Mouse (Mus musculus): ENCODE results near the gene Morc4.
A peak's percentile ranks its signal among the peaks of the same experiment; 100 is the strongest.

The Morc4 gene

DNA sequence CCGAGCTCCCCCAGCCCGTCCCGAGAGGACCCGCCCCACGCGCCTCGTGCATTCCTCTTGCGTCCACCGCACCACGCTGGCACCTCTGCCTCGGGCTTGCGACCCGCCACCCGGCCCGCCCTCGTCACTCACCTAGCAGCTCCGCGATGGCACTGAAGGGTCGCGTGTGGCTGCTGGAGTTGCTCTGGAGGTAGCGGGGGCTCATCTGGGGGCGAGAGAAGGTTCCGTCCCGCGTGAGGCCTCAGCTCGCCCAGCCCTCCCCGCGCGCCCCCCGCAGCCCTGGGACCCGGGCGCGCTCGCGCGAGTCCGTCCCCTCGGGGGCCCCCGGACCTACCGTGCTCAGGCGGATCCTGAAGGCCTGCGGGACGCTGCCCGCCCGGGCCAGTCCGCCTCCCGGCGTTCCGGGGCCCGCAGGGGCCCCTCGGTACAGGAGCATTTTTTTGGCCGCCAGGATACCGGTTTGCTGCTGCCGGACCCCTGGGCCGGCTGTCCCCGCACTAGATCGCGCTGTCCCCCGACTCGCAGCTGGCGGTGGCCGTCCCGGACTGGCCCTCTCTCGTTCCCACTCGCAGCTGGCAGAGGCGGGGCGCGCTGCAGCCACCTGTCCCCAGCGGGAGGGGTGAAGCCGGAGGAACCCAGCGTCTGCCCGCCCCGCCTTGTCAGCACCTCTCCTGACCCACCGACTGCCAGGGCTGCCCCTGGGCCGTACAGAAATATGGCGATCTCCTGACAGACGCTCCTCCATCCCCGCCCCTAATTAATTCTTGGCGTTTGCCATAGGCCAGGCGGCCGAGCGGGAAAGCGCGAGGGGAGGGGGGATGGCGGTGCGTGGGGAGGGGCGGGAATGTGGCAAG is at the start of gene Morc4:
Gene Morc4, minus strand, starts transcription at position 740 of the 854 bp plus-strand sequence.
- DNase-seq = peak; percentile 57 to 75

DNA sequence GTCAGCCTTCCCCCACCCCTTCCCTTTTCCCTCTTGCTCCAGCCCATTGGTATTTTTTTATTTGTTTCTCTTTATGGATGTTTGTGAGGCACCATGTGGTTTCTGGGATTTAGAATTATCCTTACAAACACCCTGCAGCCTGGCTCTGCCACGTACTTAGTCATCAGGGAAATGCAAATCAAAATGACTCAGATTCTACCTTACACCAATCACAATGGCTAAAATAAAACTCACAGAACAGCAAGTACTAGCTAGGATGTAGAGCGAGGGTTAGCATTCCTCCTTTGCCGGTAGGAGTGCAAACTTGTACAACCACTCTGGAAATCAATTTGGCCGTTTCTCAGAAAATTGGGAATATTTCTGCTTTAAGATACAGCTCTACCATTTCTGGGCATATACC is 49.1 kb upstream of the Morc4 start:
- DNase-seq = no peak

DNA sequence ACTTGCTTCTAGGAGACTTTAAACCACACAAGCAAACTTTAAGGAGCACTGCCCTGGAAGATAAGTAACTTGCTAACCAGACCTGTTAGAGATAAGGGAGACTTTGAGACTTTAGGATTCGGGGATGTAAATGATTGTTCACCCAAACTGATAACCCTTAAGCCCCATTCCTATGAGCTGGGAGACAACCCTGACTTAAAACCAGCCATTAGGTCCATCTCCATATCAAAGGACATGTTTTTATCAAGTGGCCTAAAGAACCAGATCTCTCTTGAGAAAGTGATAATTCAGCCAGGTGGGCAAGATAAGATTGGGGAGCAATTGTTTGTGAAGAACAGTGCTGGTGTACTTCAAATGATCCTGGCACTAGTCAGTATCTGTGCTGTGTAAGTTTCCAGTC is 19.9 kb upstream of the Morc4 start:
- no peak for DNase-seq

DNA sequence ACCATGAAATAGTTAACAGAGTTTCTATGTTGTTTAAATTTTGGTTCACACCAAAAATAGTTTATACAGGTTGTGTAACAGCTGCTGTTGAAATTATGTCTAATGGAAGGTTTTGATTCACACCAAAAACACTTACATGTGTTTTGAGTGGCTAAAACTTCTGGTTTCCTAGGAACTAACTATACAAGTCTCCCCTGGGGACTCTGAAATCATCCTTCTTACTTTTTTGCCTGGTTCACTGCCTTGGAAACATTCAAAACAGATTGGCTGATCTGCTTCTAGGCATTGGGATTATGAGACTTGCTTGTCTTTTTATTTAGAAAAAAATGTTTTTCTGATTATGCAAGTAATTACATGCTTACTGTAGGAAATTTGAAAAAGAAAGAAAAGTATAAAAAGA is 11.7 kb upstream of the Morc4 start:
- DNase-seq = no peak

DNA sequence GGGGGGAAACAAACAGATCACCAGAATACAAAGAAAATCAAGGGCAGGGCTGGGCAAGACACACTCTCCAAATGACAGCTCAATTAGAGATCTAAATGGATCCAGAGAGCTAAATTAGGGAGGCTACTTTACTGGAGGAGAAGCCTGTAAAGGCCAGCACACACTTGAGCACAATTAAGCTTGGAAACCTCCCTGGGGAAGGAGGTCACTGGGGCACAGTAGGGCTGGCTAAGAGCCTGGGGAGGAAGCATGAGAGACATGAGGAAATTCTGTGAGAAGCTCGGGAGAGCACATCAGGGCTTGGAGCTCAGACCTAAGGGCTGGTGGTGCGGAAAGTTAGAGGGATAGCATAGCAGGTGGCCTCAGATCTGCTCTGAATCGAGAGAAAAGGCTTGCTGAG is 6.5 kb upstream of the Morc4 start:
- DNase-seq = no peak

DNA sequence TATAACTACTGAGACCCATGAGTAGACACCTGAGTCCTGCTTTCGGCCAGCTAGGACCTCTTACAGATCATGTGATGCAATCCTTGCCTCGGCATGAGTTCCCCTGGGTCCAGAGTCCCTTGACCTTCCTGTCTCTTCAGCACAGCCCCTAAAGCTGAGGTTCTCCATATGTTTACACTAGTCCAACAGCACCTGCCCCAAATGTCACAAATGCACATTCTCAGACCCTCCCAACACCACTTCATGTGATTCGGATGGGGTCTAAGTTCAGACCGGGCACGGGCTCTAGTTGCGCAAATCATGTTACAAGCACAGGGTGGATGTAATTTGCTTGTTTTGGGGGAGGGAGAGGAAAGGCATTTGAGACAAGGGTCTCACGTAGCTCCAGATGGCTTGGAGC is 5.6 kb upstream of the Morc4 start:
- no peak for DNase-seq

DNA sequence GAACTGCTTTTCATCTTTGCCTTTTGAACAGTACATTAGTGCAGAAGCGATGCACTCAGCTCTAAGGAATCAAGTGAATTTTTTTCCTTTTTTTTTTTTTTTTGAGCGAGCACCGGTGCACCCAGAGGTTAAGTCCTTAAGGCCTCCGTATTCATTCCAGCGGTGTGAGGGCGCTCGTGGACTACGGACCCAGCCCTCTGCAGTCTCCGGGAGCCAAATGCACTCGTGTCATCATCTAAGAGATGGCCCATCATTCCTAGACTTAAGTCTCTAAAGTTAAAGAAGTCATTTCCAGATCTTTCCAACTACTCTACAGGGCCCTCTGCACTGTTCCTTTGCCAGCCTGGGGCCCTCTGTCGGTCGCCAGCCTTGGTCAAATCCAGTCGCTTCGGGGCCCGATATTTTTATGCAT is 1.2 kb downstream of the Morc4 start:
- DNase-seq = peak; percentile 8 to 12

DNA sequence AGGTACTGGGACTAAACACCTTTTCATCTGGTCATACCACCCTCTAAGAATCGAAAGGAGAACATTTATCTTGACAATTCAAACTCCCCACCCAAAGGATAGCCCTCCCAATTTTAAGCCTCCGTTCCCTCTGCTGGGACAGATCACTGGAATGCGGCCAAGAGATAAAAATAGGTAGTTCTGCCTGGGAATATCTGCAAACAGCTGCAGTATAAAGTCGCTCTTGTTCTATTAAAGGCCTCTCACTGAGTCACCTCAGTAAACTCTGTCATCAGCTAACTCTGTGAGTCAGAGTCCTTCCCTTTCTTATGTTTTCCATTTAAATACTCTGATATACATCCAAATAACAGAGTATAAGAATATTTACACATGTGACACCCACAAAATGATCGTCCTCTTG is 12.1 kb downstream of the Morc4 start:
- DNase-seq = no peak

DNA sequence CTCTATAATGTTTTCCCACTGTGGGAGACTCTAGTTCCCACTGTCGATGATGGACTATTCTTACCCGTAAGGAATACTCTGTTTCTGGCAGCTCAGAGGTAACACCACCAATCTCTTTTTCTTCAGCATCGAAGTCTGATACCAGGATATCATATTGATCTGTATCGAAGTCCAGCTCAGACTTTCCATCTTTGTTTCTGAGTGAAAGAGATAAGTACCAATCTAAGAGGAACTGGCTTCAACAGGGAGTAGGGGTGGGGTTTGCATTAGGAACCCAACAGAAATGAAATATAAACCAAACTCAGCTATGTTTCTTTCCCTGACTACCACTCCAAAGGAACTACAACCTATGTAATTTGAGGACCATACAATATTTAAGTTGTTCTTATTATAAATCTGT is 16.7 kb downstream of the Morc4 start:
- DNase-seq = no peak

DNA sequence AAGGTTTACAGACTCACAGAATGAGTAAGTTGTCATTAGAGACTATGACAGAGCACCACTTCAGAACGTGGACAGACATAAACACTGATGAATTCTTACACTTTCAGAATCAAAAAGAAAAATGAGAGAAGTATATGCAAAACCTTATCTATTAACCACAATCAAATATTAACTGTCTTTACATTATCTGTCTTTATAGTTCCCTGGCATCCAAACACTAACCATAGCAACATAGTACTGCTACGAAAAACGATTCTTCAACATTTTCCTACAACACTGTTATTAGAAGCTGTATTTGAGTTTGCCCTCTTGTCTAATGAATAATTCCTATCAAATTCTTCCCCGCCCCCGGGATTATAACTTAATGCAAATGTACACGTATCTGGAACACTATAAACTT is 30.4 kb downstream of the Morc4 start:
- no peak for DNase-seq

DNA sequence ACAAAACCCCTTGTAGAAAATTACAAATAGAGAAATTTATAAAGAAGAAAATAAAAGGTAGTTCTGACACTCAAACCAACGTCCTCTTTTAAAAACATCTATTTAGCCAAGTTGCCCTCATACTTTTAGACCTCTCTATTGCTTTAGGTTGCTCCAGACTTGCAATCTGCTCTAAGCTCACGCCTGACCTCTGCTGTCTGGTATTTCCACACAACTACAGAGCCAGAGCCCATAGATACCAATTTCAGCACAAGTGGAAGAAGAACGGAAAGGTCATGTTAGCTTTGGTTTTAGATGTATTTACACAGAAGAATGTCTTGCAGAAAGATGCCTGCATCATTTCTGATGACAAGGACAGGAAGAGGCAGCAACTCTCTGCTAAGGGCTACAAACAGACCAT is 32.4 kb downstream of the Morc4 start:
- peak in 1 of 2 experiments; percentile 4 for DNase-seq

DNA sequence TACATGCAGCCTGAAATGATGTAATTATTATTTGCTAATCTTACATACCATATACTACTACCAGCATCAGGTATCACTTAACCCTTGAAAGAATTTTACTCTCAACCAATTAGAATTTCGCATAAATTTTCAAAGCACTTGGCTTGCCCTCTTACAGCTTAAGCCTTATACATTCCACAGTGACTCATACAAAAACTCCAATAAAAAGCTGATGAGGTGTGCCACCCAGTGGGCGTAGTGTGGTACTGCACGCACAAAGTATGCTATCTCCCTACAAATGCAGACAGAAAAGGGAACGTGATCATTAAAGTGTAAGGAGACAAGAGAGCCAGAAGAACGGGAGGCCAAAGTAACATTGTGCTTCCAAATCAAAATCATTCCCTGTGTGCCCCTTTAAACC is 39.0 kb downstream of the Morc4 start:
- peak; percentile 56 to 69 for DNase-seq

DNA sequence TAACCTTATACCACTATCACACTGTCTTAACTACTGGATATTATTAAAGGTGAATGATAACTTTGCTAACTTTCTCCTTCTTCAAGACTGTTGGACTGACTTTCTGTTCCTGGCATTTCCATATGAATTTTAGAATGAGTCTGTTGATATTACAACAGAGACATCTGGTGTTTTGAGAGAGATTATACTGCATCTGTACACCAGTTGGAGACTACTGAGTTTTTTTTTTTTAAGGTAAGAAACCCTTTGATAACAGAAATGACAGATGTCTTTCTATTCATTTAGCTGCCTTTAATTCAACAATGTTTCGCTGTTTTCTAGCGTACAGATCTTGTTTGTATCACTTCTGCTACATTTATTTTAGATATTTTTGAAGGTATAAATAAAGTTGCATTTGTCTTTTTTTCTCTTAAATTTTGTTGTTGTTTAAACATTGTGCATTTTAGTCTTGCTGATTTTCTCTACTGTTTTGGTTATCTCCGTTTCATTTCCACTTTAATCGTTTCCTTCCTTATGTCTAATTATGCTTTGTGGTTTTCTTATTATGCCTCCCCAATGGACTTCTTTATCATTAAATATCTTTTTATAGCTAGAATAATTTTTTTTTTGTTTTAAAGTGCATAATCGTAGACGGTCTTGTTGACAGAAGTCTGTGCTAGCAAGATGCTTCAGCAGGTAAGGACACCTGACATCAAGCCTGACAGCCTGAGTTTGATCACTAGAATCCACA is 42.9 kb downstream of the Morc4 start:
- DNase-seq = no peak

DNA sequence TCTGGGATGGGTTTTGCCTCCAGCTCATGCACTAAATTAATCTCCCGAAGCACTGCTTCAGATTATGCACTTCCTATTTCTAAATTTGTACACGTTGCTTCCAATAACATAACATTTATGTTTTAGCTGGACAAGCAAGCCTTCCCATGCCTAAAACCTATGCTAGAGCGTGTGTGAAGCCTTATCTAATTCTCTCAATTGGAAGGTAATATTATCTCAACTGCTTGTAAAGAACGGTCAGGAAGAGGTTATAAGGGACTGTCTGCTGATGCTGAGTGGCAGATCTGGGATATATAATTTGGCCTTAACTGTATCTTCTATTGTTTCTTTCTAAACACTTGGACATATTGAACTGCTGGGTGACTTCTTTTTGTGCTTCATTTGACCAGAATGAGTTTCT is 44.6 kb downstream of the Morc4 start:
- DNase-seq = no peak

DNA sequence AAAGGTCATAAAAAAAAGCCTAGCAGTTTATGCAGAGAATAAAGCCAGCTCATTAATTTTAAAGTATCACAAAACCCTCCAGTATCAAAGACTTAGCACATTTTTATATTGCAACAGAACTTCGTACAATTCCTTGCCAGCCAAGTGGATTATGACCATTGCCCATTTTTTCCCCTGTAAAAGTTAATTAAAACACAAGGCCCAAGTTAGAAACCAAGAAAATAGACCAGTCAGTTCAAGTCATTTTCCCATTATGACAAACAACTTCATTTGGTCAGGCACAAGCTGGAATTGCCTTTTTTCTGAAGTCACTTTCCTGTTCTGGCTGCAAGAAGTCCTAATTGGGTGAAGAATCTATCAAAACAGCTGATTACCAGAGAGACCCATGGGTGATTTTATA is 46.1 kb downstream of the Morc4 start:
- no peak for DNase-seq

DNA sequence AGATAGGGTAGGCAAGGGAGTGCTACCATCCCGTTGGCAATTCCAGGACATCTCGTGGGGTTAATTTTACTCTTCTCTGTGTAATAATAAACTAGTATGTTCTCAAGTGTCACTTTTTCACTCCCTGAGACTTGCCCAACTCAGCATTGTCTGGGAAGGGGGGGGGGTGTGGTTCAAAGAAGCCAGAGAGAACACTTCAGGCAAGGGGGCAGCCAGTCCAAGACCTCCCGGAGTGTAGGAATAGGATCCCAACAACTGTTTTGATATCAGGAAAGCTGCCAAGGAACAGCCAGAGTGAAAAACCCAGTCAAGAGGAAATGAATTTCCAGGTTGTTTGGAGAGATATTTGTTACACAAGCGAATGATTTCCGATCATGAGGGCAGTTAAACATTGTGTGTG is 56.3 kb downstream of the Morc4 start:
- DNase-seq = no peak

DNA sequence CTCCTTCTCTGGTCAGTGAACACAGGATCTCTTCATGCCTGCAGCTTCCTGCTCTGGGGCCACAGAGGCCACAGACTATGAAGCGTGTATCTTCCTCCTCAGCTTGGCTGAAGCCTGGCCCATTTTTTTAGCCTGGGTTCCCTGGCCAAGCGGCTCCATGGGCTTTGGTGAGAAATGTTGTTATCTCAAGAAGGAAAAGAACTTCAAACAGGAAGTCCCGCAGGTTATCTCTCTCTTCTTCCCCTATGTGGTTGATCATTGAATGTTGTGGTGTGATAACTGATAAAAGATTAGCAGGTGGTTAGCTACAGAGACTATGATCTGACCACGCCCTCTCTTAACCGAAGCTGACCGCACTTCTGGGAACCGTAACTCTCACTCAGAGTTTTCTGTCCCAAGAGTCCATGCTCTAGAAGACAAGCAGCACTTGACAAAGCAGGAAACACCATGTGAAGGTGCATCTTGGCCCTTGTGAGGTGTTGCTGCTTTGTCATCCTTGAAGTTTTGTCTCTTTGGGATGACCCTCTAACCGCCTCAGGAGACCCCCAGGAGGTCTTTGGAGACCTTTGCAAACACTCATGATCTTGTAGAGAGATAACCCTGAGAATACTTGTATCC is 57.4 kb downstream of the Morc4 start:
- no peak for DNase-seq

DNA sequence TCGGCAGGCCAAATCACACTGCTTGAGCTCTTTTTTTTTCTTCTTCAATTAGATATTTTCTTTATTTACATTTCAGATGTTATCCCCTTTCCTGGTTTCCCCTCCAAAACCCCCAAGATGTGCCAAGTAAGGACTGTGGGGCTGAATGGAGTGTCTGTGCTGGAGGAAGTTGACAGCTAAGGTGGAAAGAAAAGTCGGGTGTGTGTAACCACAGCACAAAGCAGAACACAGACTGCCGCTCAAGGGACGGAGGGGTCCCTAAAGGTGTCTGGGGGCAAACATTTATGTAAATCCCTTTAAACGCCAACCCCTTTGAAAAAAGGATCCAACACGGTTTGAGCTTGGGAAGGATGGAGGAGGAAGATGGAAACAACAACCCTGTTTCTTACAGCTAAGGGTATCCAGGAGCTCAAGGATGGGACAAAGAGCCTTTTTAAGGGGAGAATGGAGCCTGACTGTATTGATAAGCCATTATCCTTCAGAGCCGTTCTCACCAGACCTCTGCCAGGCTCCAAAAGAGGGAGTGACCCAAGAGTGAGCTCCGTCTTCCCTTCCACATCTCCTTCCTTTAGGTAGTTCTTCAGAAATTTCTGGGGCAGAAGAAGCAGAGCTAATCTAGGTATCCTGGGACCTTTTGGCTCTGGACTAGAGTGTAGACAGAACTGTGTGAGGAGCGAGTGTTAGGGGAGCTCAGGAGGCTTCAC is 58.0 kb downstream of the Morc4 start:
- no peak for DNase-seq

DNA sequence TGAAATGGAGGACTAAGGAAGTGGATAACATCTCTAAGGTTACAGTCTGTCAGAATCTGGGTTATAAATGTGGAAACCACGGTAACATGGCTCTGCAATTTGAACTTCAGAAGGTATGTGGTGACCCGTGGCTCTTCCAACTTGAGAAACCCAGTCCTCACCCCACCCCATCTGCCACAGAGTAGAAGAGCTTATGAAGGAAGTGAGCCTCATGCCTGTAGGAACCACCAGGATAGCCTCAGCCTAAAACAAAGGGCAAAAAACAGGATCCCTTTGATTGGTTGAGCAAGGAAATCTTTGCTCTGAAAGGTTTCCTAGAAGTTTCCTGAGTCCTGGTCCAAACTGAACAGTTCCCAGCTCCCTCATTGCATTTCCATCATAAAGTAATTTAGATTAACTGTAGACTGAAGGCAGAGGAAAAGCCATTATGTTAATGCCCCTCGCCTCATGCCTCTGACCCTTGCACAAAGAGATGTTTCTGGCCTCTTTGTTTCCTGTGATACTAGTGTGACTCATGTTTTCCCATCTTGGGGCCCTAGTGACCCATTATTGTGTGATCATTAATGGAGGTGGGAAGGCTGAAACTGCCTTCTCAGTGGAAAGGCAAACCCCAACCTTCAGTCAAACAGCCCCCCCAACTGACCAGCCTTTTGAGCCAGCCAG is 58.7 kb downstream of the Morc4 start:
- DNase-seq = no peak

DNA sequence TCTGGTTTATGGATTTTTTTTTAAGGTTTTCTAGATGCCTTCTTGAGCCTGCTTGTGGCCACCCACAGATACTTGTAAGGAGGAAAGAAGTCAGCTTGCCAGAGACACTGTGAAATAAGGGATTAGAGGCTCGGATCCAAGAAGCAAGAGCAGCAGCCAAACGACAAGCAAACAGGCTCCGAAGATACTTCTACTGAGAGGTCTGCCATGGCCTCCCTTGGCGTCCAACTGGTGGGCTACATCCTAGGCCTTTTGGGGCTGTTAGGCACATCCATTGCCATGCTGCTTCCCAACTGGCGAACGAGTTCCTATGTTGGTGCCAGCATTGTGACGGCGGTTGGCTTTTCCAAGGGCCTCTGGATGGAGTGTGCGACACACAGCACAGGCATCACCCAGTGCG is 63.0 kb downstream of the Morc4 start:
- DNase-seq = peak; percentile 55 to 56

DNA sequence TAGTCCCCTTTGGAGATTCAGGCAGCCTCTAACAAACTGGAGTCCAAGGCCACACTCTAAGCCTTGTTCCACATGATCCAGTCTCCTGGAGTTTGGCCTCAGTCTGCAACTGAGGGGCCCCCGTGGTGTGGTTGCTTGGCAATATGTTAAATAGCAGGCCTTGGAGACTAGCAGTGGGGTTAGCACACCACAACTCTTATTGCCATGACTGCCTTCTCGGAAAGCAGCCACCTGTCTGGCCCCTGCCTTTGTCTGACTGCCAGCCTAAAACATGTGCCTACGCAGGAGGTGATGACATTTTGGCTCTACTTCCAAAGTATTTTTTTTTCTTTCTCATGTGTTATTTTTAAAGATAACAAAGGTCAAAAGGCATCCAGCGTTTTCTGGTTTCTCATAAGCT is 63.4 kb downstream of the Morc4 start:
- peak; percentile 52 to 65 for DNase-seq

DNA sequence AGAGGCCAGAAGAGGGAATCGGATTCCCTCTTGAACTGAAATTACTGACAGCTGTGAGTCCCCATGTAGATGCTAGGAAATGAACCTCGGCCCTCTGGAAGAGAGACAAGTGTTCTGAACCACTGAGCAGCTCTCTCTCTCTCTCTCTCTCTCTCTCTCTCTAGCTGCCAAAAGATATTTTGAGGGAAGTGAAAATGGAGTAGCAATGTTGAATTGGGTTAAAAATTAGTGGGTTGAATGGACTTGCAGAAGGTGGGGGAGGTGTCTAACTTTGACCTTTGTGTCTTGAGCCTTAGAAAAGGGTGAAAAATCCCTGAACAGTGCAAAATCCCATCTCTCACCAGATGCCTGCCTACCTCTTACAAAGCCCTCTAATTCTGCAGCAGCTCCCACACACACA is 64.1 kb downstream of the Morc4 start:
- DNase-seq = no peak

DNA sequence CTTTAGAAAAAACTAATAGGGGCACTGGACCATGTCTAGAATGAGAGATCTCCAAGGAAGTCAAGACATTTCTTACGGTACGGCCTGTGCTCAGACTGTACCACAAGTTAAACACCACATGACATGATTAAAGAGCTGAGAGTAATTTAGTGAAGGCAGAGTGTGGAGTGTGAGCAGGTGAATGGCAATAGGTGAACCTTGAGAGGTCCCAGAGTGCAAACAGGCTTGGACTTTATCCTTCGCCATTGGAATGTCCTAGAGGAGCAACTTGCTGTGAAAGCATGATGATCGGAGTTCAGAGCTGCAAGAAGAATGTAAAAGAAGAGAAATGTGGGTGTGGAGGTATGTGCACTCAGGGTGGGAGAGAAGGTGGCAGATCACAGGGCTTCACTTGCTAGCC is 65.6 kb downstream of the Morc4 start:
- no peak for DNase-seq

All from cerebellum, postnatal 25 days (tissue).